Mouse (Mus musculus) activated CD4-positive, CD25-positive, alpha-beta regulatory T cell, adult 4 months (primary cell): ENCODE data around the gene Des. TPM values are rescaled to one million over a fixed set of nuclear protein-coding genes. Genes with fewer than 3 reads are reported as not detected.

Experiments
- ATAC-seq: one replicate; pipeline ENCODE4 v1.8.0; 2017
- polyA plus RNA-seq, 2 experiments: library from polyadenylated mRNA; unstranded; fragments of 100-300 nt; shearing (Covaris generic); gene quantifications; one replicate each; pipeline ENCODE4 v1.2.1; 2017

The Des gene
- polyA plus RNA-seq, 2 experiments from 2014 or later: not detected

DNA sequence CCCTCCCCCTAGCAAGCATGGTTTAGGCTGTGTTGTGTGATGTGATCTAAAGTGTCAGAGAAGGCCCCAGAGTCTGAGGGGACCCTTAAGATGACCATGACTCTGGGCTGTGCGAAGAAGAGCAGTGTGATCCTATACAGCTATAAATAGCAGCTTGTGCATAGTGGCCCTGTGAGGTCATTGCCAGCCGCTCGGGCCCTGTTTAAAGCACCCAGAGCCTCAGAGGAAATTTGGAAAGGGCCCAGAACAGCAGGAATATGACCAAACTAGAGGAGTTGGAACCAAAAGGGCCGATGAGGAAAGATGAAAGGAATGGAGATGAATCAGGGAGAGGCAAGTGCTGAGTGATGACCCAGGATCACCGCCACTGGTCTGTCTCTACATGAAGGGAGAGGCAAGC is 12.8 kb upstream of the Des start:
- no peak for ATAC-seq

DNA sequence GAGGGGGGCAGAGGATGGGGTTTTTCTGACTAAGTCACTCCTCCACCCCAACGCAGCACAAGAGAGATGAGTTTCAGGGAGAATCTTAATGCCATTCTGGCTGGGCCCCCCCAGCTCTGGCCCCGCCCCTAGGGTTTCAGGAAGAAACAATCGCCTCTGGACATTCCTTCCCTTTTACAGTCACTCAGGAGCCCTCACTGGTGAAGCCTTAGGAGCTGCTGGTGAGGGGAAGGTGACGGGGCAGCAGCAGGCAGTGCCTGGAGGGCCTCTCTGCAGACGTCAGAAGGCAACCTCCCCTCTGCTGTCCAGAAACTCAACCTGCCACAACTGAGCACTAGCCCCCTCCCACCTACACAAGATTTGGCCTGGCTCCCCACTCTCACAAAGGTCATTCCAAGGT is 10.9 kb upstream of the Des start:
- ATAC-seq: no peak

DNA sequence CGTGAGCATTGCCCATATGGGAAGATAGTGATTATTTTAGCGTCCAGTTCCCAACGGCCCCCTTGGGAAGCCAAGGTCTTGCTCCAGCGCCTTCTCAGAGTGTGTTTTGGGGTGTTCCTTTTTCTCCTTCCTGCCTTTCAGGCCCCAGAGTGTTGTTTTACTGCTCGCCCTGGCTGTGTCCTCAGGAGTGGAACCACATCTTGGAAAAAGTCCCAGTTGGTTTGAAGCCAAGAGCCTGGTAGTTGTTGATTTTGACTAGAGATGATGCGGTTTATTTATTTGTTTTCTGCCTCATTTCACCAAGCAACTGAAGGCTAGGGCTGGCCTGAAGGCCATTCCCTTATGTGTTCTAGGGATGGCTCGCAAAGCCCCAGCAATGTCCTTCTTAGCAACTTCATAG is 2.9 kb upstream of the Des start:
- ATAC-seq: no peak

DNA sequence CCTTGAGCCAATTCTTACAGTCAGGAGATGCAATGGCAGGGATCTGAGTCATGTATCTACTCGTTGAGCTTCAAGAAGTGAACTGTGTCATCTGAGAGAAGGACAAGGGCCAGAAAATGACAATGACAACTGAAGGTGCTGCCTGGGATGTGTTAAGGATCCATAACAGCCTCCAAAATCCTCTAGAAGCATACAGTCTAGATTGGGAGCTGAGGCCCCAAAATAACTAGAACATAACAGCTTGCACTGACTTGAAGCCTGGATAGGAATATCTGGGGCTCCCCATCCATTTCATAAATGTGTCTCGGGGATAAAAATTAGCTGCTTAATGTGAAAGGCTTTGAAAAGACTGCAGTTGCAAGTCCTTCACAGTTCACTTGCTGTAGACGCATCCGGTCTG is 2.1 kb upstream of the Des start:
- ATAC-seq: no peak

- no peak for ATAC-seq
These were observed 783 bp upstream of the Des start for GRCm38 (mm10) chr1:75359346-75359745.

DNA sequence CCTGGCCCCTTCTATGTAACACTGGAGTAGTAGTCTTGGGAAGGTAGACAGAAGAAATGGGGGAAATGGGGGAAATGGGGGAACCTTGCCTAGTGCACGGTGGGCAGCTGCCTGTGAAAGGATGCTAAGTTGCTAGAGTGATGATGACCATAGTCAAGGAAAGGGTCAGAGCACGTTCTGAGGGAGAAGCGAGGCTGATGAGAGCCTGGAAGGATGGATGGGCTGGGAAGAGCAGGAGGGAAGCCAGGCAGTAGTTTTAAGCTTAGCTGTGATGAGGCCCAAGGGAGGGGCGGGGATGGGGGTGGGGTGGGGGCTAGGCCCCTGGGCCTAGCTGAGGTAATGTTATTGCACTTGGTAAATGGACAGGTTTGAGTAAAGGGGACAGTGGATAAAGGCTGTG is 994 bp downstream of the Des start:
- no peak for ATAC-seq

DNA sequence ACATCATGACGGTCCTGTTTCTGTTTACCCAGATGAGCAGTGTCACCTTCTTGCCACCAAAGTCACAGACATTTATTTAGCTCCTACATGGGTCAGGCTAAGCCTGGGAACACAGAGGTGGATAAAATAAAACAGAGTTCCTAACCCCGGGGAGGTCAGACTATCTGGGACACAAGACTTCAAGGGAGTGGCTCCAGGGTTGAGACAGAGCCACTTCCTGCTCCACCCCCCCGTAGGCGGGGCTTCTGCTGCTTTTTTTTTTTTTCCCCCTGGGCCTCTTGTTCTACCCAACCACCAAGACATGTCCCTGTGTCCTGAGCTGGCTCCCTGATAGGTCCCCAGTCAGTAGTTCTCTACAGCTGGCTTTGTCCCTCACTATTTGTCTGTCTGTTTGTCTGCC is 1.6 kb downstream of the Des start:
- no peak for ATAC-seq

GRCm38 (mm10) chr1:75363868-75364267 is 3.7 kb downstream of the Des start:
- no peak for ATAC-seq

GRCm38 (mm10) chr1:75365510-75366137 is 5.5 kb downstream of the Des start:
- no peak for ATAC-seq

DNA sequence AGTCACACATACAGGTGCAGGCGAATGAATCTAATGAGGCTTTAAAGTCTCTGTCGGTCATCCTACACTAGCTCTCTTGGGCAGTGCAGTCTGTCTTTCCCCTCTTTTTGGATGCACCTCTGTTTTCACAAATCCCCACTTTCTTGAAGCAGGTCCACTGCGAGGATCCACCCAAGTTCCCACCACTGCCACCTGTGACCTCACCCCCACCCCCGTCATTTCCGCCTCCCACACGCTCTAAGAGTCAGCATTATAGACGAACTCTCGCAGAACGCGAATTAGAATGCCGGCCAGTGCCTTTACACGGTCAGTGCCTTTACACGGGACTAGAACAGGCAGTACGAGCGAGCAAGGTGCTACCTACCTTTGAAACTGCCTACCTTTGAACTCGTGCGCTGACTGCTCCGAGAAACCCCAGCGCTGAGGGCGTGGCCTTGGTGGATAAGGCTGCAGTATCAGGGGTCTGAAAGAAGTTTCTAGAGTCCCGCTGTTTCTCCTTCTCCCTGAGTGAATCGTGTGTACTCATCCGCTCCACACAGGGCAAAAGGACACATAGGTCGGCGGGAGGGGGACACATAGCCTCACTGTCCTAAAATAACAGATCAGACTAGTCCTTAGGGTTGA is 9.3 kb downstream of the Des start:
- no peak for ATAC-seq

- ATAC-seq: no peak
These were observed 10.0 kb downstream of the Des start for GRCm38 (mm10) chr1:75369984-75370660.

- no peak for ATAC-seq
These were observed 11.4 kb downstream of the Des start for GRCm38 (mm10) chr1:75371317-75372095.

DNA sequence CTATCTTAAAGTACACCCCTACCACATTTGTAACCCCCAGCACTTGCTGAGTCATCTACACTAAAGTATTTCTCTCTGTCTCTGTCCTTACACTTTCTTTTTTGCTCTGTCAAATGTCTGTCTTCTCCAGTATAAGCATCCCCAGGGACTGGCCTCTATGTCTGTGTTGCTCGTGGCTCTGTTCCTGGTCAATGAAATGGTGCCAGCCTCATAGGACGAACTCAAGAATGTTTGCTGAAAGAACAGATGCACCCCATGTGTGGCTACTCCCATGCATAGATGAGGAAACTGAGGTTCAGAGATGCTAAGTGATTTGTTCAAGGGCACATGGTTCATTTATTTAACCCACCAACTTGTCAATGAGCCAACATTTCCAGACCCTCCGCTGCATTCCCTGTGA is 12.3 kb downstream of the Des start:
- ATAC-seq: no peak

DNA sequence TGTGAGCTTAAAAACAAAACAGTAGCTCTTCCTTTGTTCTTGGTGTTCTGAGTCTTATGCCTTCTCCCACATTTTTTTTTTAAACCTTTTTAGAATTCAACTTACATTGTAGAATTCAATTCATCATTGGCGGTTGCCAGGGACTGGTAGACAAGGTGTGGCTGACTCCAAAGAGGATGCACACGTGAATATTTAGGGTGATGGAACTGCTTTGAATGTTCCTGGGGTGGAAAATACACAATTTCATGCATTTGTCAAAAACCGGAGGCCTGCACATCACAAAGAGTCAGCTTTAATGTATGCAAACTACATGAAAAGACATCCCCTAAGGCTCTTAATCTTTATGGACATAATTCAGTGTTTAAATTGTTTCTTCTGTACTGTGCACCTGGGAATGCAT is 13.1 kb downstream of the Des start:
- no peak for ATAC-seq

DNA sequence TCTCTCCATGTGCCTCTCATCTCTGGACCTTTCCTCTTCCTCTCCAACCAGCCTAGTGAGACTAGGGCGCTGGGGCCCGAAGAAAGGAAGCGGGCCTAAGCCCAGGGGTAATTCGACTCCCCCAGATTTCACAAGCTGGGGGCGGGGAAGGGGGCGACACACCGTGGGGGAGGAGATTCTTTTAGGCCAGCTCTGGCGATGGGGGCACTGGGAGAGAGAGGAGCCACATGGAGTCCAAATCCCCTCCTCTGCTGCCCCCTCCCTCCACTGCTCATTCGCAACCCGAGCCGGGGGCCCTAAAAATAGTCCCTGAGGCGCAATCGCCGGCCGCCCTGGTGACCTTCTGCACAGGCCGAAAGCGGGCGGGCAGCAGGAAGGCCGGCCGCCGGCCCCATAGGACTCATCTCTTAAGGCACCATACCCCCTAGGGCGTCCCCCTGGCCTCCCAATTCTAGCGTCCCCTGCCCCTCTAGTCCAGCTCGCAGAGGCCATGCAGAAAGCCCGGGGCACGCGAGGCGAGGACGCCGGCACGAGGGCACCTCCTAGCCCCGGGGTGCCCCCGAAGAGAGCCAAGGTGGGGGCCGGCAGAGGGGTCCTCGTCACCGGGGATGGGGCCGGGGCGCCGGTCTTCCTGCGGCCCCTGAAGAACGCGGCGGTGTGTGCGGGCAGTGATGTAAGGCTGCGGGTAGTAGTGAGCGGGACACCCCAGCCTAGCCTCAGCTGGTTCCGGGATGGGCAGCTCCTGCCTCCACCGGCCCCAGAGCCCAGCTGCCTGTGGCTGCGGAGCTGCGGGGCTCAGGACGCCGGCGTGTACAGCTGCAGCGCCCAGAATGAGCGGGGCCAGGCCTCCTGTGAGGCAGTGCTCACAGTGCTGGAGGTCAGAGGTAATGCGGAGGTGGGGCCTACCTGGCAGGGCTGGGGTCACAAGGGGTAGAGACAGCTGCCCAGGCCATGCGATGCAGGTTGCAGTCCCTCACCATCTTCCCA is 15.1 kb downstream of the Des start, which contains the start of gene Speg:
Gene Speg, plus strand, starts transcription at position 348 of the 987 bp plus-strand sequence.
- no peak for ATAC-seq

DNA sequence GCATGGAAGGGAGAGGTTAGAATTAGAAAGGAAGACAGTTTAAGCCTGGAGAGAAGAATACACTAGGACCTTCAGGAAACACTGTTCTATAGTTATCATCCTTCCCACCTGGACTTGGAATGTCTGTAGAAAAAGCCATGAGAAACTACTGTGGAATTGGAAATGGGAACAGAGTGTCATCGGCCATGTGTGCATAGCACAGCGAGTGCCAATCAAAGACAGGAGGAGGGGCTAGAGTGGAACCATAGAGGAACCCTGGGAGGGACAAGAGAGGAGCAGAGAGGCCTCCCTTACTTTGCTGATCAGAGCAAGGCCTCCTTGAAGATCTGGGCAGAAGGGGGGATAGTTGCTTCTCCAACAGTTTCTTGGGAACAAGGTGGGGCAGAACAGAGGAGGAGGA is 19.1 kb downstream of the Des start:
- ATAC-seq: no peak

DNA sequence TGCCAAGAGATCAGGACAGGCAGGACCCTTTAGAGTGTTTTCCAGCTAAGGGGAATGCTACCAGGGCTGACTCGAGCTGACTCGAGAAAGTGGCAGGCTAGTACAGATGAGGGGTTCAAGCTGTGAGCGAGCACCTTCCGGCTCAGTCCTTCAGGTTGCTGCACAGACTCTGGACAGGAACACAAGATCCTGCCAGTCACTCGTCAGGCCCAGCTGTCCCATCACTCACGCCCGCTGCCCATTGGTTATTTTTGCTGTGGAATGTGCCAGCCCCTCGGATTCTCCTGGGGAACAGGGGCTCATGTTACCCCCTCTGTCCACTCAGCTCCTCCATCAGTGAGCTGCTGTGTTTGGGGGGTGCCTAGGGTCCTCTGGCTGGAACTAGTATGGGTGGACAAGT is 19.8 kb downstream of the Des start:
- no peak for ATAC-seq

- no peak for ATAC-seq
These were observed 20.8 kb downstream of the Des start for GRCm38 (mm10) chr1:75380951-75381350.

DNA sequence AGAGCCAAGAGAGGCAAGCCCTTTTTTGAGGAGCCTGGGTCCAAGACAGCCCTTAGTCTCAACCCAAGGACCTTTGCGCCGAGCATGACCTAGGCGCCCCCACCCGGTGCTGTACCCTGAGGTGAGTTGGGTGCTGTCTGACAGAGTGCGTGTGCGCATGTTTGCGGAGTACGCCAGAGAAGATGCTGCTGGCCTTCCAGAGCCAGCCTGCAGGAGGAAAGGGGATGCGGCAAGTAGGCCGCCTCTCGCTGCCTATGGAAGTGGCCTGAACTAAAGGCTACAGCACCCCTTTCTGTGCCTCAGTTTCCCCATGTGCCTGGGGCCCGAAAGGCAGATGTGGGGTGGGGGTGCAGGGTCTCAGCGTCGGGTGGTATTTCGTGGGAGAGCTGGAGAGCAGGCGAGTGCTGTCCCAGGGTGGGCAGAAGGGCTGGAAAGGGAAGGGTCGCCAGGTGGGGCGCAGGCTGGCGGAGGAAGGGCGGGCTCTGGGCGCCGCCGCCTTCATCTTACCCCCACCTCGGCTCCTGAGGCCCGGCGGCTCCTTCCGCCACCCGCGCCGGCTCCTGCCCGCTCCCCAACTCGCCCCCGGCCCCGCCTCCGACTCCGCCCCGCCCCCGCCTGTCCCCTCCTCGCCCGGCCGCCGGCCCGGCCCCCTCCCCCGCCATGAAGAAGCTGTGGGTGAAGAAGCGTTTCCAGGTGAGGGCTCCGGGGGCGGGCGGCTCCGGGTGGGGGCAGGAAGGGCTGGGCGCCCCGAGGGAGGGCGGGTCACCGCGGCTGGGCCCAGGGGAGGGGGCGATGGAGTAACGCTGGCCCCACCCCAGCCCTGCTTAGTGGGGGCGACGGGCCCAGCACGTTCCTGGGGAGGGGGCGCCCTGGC is 21.6 kb downstream of the Des start:
- no peak for ATAC-seq

- no peak for ATAC-seq
These were observed 22.4 kb downstream of the Des start for GRCm38 (mm10) chr1:75382356-75383071.
